8 mouse cellular contexts compared by ENCODE assay signal in the genomic region with DNA sequence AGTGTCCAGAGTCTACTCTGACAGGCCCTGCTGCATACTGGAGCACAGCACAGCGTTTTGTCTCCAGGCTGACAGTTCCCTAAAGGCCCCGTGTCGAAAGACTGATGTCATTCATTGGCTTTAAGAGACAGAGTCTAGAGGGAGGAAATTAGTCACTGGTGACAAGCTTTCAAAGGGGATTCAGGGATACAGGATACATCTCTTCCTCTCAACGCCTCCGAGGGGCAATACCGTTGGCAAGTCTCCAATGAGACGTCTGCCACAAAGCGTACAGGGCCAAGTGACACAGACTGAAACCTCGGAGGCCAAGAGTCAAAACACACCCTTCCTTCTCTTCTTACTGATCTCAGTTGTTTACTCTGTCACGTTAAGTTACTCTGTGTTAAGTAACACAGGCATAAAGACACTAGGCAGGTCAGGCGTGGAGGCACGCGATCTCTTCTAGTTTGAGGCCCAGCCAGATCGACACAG. TPM values are rescaled to one million over a fixed set of nuclear protein-coding genes. Genes with fewer than 3 reads are reported as not detected.
DNase-seq lines count a peak whose midpoint lies in the region; ATAC-seq and TF ChIP-seq lines count a peak whose summit lies in the region.
"Had no signal": no experiment of that assay in that cellular context is flagged by ENCODE, and none has a peak within 500 bp of the region (broad histone marks: within the 10 kb centered on the region; RNA-seq: fewer than 3 reads in every experiment).

No protein-coding gene starts in this region.

- ATAC-seq in kidney, embryonic 15.5 days (replicated peaks; ENCODE audit: low FRiP score): no peak
- no peak for ATAC-seq in monocyte, adult 5-6 weeks (replicated peaks; ENCODE audit: insufficient number of reproducible peaks, low FRiP score, low TSS enrichment, poor library complexity, severe bottlenecking)

- no peak overlapping the region for H3ac ChIP-seq in C2C12 (ENCODE audit: control insufficient read depth, insufficient read length, low read depth)

- 18% methylated on average over 14 of the region's 14 CpGs for WGBS in kidney, embryonic 15.5 days

- H3K27ac ChIP-seq in kidney, embryonic 15.5 days: 0 out of 2 replicates have a peak overlapping the region, but pooled peaks have one; percentile 37
- H3K27ac ChIP-seq: embryonic facial prominence, embryonic 13.5 days had no signal

- no peaks in the 10 kb centered on the region for H3K36me3 ChIP-seq in C2C12 (ENCODE audit: control insufficient read depth, insufficient read depth)
- no peaks in the 10 kb centered on the region for H3K36me3 ChIP-seq in kidney, embryonic 15.5 days
- H3K36me3 ChIP-seq: embryonic facial prominence, embryonic 13.5 days had no signal

- TF ChIP-seq CTCF in C2C12 (IDR thresholded peaks at IDR 0.05; ENCODE audit: control insufficient read depth, insufficient read depth, insufficient read length): no peak

- no peak overlapping the region for H3K9ac ChIP-seq in kidney, embryonic 15.5 days
- H3K9ac ChIP-seq: embryonic facial prominence, embryonic 13.5 days had no signal

- peaks cover 7% of the 10 kb centered on the region for H3K79me3 ChIP-seq in C2C12 (ENCODE audit: low read depth)

- H3K4me2 ChIP-seq in kidney, embryonic 15.5 days: no peak overlapping the region
- H3K4me2 ChIP-seq: embryonic facial prominence, embryonic 13.5 days had no signal

- peak; percentile 73 for DNase-seq in Muller cell, postnatal 12 days (ENCODE audit: inconsistent ontology term)
- peak; percentile 90 to 93 for DNase-seq in heart, adult 9 months (ENCODE audit: low spot score in 2 of 2)
- peak; percentile 41 for DNase-seq in mesoderm, embryonic 11.5 days (ENCODE audit: low read depth, low spot score)
- DNase-seq in right cerebral cortex, postnatal 14 days: no peak

- H3K27me3 ChIP-seq in C2C12 (ENCODE audit: control insufficient read depth, insufficient read depth, insufficient read length): no peaks in the 10 kb centered on the region
- no peaks in the 10 kb centered on the region for H3K27me3 ChIP-seq in kidney, embryonic 15.5 days
- H3K27me3 ChIP-seq: embryonic facial prominence, embryonic 13.5 days had no signal

- no peaks in the 10 kb centered on the region for H3K9me3 ChIP-seq in kidney, embryonic 15.5 days (replicated peaks)
- H3K9me3 ChIP-seq: embryonic facial prominence, embryonic 13.5 days had no signal

- peaks cover 28% of the 10 kb centered on the region for H3K79me2 ChIP-seq in C2C12 (ENCODE audit: control insufficient read depth, insufficient read depth)

- no peak overlapping the region for H3K4me3 ChIP-seq in C2C12 (ENCODE audit: insufficient read depth, poor library complexity, severe bottlenecking)
- H3K4me3 ChIP-seq in kidney, embryonic 15.5 days (replicated peaks): no peak overlapping the region
- H3K4me3 ChIP-seq: embryonic facial prominence, embryonic 13.5 days had no signal

- H3K4me1 ChIP-seq in kidney, embryonic 15.5 days: peaks cover 34% of the 10 kb centered on the region

TF ChIP-seq in C2C12, 6 proteins besides CTCF, POLR2A, EP300 and RAD21:
- TF ChIP-seq MAX (IDR thresholded peaks at IDR 0.05): peak; percentile 22
- no peak for TF ChIP-seq USF1 (IDR thresholded peaks at IDR 0.05; ENCODE audit: low read depth)
- TF ChIP-seq MYOD1 (IDR thresholded peaks at IDR 0.05; ENCODE audit: control insufficient read depth, insufficient read length, low read depth): no peak
- no peak for TF ChIP-seq CEBPB (IDR thresholded peaks at IDR 0.05; ENCODE audit: low read depth)
- TF ChIP-seq MYOG (IDR thresholded peaks at IDR 0.05; ENCODE audit: control insufficient read depth, extremely low read depth, insufficient read length): no peak
- no peak for TF ChIP-seq FOSL1 (IDR thresholded peaks at IDR 0.05; ENCODE audit: insufficient read depth, low read length, poor library complexity, severe bottlenecking)

RNA-seq across cellular contexts. Expression of a gene that starts 10.6 kb away (rescaled TPM):
- 46.8 TPM for polyA plus RNA-seq in C2C12 (2012; fragmentation: generic; extraction: Trizol)
- 59.3 and 59.7 TPM in 2 replicates for polyA plus RNA-seq in kidney, embryonic 15.5 days (2015; fragmentation: Nextera tagmentation; extraction: Ambion mirVana)
- 6.9 to 17.1 TPM (median 7.5 TPM) in 3 replicates for total RNA-seq in monocyte, adult 5-6 weeks (2017)

RNA-seq across cellular contexts. Expression of a gene that starts 21.6 kb away (rescaled TPM):
- polyA plus RNA-seq in C2C12 (2012; fragmentation: generic; extraction: Trizol): 3.9 TPM
- polyA plus RNA-seq in kidney, embryonic 15.5 days (2015; fragmentation: Nextera tagmentation; extraction: Ambion mirVana): 4.2 and 4.9 TPM in 2 replicates
- total RNA-seq in monocyte, adult 5-6 weeks (2017): 15.0 to 38.1 TPM (median 25.2 TPM) in 3 replicates

RNA-seq across cellular contexts. Expression of a gene that starts 30.4 kb away (rescaled TPM):
- 0.01 TPM for polyA plus RNA-seq in C2C12 (2012; fragmentation: generic; extraction: Trizol)
- polyA plus RNA-seq in kidney, embryonic 15.5 days (2015; fragmentation: Nextera tagmentation; extraction: Ambion mirVana): 0.08 TPM in 1 of 2 replicates, not detected in the other
- total RNA-seq in monocyte, adult 5-6 weeks (2017): not detected in 3 replicates
- polyA plus RNA-seq: embryonic facial prominence, embryonic 13.5 days had no signal
